Mouse (Mus musculus) G1E-ER4 (cell line): Measurements from ENCODE around the gene Pcx. TPM values are rescaled to one million over a fixed set of nuclear protein-coding genes. Genes with fewer than 3 reads are reported as not detected.

Experiments
- GATA1 ChIP-seq: IDR thresholded peaks from one replicate; pipeline ENCODE4 v1.8.0; 2012; ENCODE audit warnings: low read length, inconsistent platforms
- polyA plus RNA-seq: library from polyadenylated mRNA; stranded (reverse); fragments of >175 nt; gene quantifications from 2 replicates; pipeline ENCODE4 v1.2.3, GENCODE M21; 2012

The Pcx gene
- polyA plus RNA-seq, 1 experiment, result 20.4 TPM

DNA sequence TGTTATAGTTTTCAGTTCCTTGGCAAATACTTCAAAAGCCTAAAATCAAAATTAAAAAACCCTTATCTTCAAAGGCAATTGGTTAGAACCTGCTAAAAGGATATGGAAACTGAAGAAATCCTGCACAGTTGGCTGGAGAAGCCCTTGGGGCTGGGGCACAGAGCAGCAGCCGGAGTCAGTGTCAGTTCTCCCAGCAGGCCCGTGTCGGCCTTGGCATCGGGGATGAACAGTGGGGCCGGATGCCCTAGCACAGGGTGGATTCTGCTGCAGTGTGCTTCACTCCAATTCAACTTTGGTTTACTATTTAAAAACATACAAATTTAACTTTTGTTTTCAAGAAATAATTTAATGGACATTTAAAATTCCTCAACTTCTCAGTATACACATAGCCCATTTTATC, 147.9 kb downstream of the Pcx start:
- TF ChIP-seq GATA1, result no peak

DNA sequence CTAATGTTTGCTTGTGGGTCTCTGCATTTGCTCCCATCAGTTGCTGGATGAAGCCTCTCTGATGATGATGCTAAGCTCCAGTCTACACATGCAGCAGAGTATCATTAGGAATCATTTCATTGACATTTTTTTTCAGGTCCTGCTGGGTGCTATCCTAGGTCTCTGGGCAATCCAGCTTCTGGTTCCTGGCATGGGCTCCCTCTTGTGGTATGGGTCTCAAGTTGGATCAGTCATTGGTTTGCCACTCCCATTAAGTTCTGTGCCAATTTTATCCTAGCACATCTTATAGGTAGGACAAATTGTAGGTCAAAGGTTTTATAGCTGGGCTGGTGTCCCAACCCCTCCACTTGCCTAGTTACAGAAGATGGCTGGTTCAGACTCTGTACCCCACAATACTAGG, 156.5 kb downstream of the Pcx start:
- TF ChIP-seq GATA1, result no peak

DNA sequence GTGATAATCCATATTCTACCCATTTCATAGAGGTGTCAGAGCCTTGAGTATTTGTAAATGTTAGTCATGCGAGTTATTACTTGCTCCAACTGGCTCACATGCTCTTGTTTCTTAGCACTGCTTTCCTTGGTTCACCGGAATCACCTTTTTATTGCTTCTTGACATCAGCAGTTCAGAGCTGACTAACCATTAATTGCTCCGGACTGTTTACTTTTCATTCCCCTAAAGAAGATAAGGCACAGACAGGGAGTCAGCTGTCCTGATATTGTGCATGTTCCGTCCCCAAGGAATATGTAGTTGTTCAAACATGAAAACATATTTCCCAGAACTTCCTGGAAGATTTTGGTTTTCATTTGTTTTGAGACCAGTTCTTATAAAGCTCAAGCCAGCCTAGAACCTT, 160.5 kb downstream of the Pcx start:
- no peak for TF ChIP-seq GATA1

Other genes starting within 250 kb of the Pcx start
- gene Ssh3, start 241.3 kb upstream of the Pcx start, polyA plus RNA-seq, result 0.25 and 0.39 TPM in 2 replicates
- 0.44 and 0.46 TPM in 2 replicates for gene Ankrd13d, start 227.3 kb upstream of the Pcx start, polyA plus RNA-seq
- 231 and 290 TPM in 2 replicates for gene Grk2, start 204.2 kb upstream of the Pcx start, polyA plus RNA-seq
- 51.6 and 57.8 TPM in 2 replicates for gene Kdm2a, start 112.2 kb upstream of the Pcx start, polyA plus RNA-seq
- gene Rhod, start 71.0 kb upstream of the Pcx start, polyA plus RNA-seq, result not detected in 2 replicates
- gene Syt12, start 33.0 kb upstream of the Pcx start, polyA plus RNA-seq, result not detected in 2 replicates
- gene 2010003K11Rik, start 11.9 kb upstream of the Pcx start, polyA plus RNA-seq, result not detected in 2 replicates
- 14.9 and 15.4 TPM in 2 replicates for gene Lrfn4, start 105.2 kb downstream of the Pcx start, polyA plus RNA-seq
- 17.6 and 40.7 TPM in 2 replicates for gene Rce1, start 115.2 kb downstream of the Pcx start, polyA plus RNA-seq
- 0.24 TPM in 1 of 2 replicates, not detected in the other for gene Gm960, start 188.2 kb downstream of the Pcx start, polyA plus RNA-seq
- 0.01 and 0.02 TPM in 2 replicates for gene Sptbn2, start 200.7 kb downstream of the Pcx start, polyA plus RNA-seq
- gene Rbm4b, start 246.0 kb downstream of the Pcx start, polyA plus RNA-seq, result 4.6 and 5.3 TPM in 2 replicates